Mouse (Mus musculus): ENCODE measurements around the gene Rora.

The Rora gene

GRCm38 (mm10) chr9:68892356-68892755 lies 238.8 kb downstream of the Rora start:
- DNase-seq, result no peak

GRCm38 (mm10) chr9:68892859-68893258 lies 239.3 kb downstream of the Rora start:
- DNase-seq, result no peak

- no peak for DNase-seq
Measured at GRCm38 (mm10) chr9:68898286-68898685, 244.7 kb downstream of the Rora start.

GRCm38 (mm10) chr9:68899525-68900222 lies 246.1 kb downstream of the Rora start:
- DNase-seq, result no peak

- DNase-seq, result no peak
Measured at GRCm38 (mm10) chr9:68906361-68906883, 252.8 kb downstream of the Rora start.

- DNase-seq, result no peak
Measured at GRCm38 (mm10) chr9:68912483-68913151, 259.0 kb downstream of the Rora start.

- no peak for DNase-seq
Measured at GRCm38 (mm10) chr9:68913191-68913697, 259.7 kb downstream of the Rora start.

GRCm38 (mm10) chr9:68914541-68915275 lies 261.1 kb downstream of the Rora start:
- peak; percentile 48 to 58 for DNase-seq

GRCm38 (mm10) chr9:68916741-68917140 lies 263.2 kb downstream of the Rora start:
- DNase-seq, result peak; percentile 69 to 73

GRCm38 (mm10) chr9:68923128-68923601 lies 269.6 kb downstream of the Rora start:
- DNase-seq, result peak in 1 of 2 experiments; percentile 26

- DNase-seq, result no peak
Measured at GRCm38 (mm10) chr9:68926406-68926805, 272.8 kb downstream of the Rora start.

- DNase-seq, result no peak
Measured at GRCm38 (mm10) chr9:68933159-68933558, 279.6 kb downstream of the Rora start.

GRCm38 (mm10) chr9:68934238-68934637 lies 280.7 kb downstream of the Rora start:
- DNase-seq, result no peak

- DNase-seq, result no peak
Measured at GRCm38 (mm10) chr9:68935611-68936010, 282.0 kb downstream of the Rora start.

- DNase-seq, result peak; percentile 35 to 42
Measured at GRCm38 (mm10) chr9:68941037-68941436, 287.5 kb downstream of the Rora start.

GRCm38 (mm10) chr9:68942595-68943011 lies 289.0 kb downstream of the Rora start:
- peak; percentile 32 to 36 for DNase-seq

- DNase-seq, result no peak
Measured at GRCm38 (mm10) chr9:68944026-68944425, 290.4 kb downstream of the Rora start.

GRCm38 (mm10) chr9:68947707-68948106 lies 294.1 kb downstream of the Rora start:
- no peak for DNase-seq

- DNase-seq, result no peak
Measured at GRCm38 (mm10) chr9:68948141-68948540, 294.6 kb downstream of the Rora start.

GRCm38 (mm10) chr9:68956210-68956874 lies 302.8 kb downstream of the Rora start:
- DNase-seq, result no peak

- peak; percentile 74 to 80 for DNase-seq
Measured at GRCm38 (mm10) chr9:68956938-68957573, 303.5 kb downstream of the Rora start.

GRCm38 (mm10) chr9:68957793-68958192 lies 304.2 kb downstream of the Rora start:
- DNase-seq, result no peak
